Mouse (Mus musculus) brain, embryonic 14.5 days (tissue): Measurements from ENCODE around the gene Lnpk.

Source experiments
- CTCF ChIP-seq: fragments of 200-500 bp; IDR thresholded peaks from 2 replicates; pipeline ENCODE4 v1.5.1; 2012; ENCODE audit warnings: inconsistent platforms, mild to moderate bottlenecking, moderate library complexity, borderline replicate concordance; ENCODE audit not compliant: insufficient read depth, insufficient read length; ENCODE audit errors: extremely low read depth
- POLR2A ChIP-seq: fragments of 200-500 bp; IDR thresholded peaks from 2 replicates; pipeline ENCODE4 v1.6.1; 2012; ENCODE audit warnings: mild to moderate bottlenecking, inconsistent platforms, borderline replicate concordance; ENCODE audit not compliant: poor library complexity, insufficient read depth, insufficient read length, severe bottlenecking; ENCODE audit errors: extremely low read depth

DNA sequence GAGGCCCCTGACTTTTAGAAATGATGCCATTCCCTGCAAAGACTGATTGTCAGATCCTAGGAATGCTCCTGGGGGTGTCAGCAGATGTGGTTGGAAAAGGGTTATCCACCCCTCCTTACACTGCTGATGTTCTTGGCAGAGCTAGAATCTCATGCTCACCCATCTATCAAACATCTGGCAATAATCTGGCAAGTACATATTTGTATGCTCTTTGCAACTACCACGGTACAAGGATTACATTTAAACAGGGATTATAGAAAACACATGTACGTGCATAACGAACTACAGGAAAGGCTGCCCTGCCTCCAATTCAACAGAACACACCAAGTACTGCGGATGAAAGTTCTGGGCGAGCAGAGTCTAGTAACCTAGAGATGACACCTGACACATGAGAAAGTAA, 70.9 kb downstream of the Lnpk start:
- TF ChIP-seq POLR2A (no peak), CTCF (no peak)
